Mouse (Mus musculus): ENCODE measurements around the gene Cadm1. TPM values are rescaled to one million over a fixed set of nuclear protein-coding genes. Genes with fewer than 3 reads are reported as not detected.

The Cadm1 gene
- total RNA-seq, 1 experiment from 2014 or later: 0.35 TPM

DNA sequence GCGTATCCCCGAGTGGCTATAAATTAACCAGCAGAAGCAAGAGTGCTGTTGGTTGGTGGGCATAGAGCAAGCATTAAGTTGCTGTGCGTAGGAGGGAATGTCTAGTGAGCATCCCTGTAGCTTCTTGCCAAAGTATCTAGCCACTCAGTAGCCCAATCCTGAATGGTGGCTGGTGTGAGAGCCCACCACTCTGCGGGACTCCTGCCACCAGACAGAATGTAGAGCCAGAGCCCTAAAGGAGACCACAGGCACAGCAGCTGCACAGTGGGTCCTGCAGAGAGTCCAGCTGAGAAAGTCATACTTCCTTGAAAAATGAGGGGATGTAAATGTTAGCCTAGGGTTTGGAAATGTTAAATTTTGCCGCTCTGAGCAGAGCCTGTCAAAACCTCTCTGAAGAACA, 232.9 kb downstream of the Cadm1 start:
- ATAC-seq (ENCODE audit: extremely low read depth, insufficient number of reproducible peaks, low FRiP score, poor library complexity, severe bottlenecking): no peak

DNA sequence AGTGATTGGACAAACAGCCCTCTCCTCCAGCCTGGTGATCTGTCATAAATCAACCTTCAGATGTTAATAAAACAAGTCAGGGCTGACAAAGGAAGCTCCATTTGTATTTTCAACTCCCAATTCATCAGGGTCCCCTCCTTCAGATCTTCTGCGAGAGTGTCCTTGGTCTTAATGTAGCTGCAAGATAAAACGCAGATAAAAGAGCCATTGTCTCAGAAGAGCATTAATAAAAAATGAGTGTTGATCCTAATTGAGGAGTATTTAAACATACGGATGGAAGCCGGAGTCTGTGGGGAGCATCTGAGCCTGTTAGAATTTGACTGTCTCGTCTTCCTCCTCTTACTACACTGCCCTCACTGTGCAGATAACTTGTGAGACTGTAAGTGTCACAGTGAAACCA, 234.9 kb downstream of the Cadm1 start:
- ATAC-seq (ENCODE audit: extremely low read depth, insufficient number of reproducible peaks, low FRiP score, poor library complexity, severe bottlenecking): no peak

- ATAC-seq (ENCODE audit: extremely low read depth, insufficient number of reproducible peaks, low FRiP score, poor library complexity, severe bottlenecking): no peak
Measured at GRCm38 (mm10) chr9:47765323-47765722, 235.3 kb downstream of the Cadm1 start.

GRCm38 (mm10) chr9:47766342-47766741, 236.4 kb downstream of the Cadm1 start:
- ATAC-seq (ENCODE audit: extremely low read depth, insufficient number of reproducible peaks, low FRiP score, poor library complexity, severe bottlenecking): no peak

GRCm38 (mm10) chr9:47770836-47771235, 240.9 kb downstream of the Cadm1 start:
- ATAC-seq (ENCODE audit: extremely low read depth, insufficient number of reproducible peaks, low FRiP score, poor library complexity, severe bottlenecking): no peak

DNA sequence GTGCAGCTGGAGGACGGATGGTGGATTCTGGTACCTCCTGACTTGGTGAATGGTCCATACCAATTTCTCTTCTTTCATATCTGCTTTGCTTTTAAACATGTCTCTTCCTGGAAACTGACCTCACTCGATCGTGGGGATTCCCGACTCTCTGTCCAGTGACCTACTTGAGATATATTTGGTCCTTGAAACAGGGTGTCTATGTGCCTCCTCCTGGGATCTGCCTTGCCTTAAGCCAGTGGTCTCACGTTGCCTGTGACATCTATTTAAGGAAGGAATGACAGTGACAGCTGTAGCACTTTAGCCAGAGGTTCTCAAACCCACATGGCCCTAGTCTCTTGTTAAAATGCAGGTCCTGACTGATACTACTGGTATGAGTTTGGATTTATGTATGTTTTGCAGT, 242.0 kb downstream of the Cadm1 start:
- no peak for ATAC-seq (ENCODE audit: extremely low read depth, insufficient number of reproducible peaks, low FRiP score, poor library complexity, severe bottlenecking)

GRCm38 (mm10) chr9:47772750-47773149, 242.8 kb downstream of the Cadm1 start:
- no peak for ATAC-seq (ENCODE audit: extremely low read depth, insufficient number of reproducible peaks, low FRiP score, poor library complexity, severe bottlenecking)

DNA sequence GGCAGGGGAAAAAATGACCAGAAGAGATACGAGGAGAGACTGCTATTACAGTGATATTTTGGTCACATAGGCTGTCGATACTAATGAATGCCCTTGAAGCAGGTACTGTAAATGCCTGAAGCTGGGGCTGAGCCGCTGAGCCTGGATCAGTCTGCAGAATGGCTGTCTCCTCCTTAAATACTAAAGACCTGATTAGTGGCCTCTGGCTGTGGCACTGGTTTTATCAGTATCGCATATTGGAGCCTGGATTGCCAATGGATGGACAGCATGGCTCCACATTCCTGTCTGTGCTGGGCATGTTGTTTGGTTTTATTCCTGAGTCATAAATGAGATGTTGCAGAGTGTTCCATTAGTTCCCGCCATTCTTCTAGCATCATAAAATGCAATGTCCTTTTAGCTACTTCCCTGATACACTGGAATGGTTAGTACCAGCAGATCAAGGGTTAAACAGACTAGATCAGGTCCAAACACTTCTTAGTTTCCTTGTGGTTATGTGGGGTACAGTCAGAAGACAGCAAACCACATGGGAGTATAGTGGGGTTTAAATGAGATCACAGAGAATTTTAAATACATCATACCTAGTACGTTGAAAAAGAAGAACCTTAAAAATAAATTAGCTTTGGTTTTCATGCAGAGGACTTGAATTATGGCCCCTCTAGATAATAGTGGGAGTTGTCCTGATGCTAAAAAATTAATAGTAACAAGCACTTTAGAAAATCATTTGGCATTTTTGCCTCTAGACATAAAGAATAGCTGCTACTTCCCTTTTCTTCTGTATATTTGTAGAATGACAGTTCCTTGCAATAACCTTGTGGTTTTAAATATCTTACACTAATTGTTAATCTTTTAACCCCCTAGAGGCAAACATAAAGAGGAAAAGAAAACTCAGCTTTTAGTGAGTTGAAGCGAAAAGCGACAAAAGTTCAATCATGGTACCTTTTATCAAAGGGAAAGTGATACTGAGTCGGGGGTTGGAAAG, 247.3 kb downstream of the Cadm1 start:
- ATAC-seq (ENCODE audit: extremely low read depth, insufficient number of reproducible peaks, low FRiP score, poor library complexity, severe bottlenecking): no peak

- no peak for ATAC-seq (ENCODE audit: extremely low read depth, insufficient number of reproducible peaks, low FRiP score, poor library complexity, severe bottlenecking)
Measured at GRCm38 (mm10) chr9:47778438-47778837, 248.5 kb downstream of the Cadm1 start.

- ATAC-seq (ENCODE audit: extremely low read depth, insufficient number of reproducible peaks, low FRiP score, poor library complexity, severe bottlenecking): no peak
Measured at GRCm38 (mm10) chr9:47779291-47779690, 249.3 kb downstream of the Cadm1 start.

DNA sequence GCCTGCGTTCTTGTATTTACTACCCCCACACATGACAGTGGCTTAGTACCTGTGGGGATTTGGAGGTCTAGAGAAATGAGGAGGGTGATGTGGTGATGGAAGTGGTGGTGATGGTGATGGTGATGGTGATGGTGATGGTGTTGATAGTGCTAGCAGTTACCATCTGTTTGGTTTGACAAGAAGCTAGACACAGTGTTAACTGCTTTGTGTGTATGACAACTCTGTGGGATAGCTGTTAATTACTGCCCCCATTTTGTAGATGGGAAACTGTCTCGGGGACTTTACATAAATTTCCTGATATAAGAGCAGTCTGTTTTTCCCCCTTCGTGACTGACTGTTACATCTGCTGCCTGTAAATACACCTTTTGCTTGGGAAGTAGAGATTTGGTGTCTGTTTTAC, 256.7 kb downstream of the Cadm1 start:
- no peak for ATAC-seq (ENCODE audit: extremely low read depth, insufficient number of reproducible peaks, low FRiP score, poor library complexity, severe bottlenecking)

- no peak for ATAC-seq (ENCODE audit: extremely low read depth, insufficient number of reproducible peaks, low FRiP score, poor library complexity, severe bottlenecking)
Measured at GRCm38 (mm10) chr9:47798478-47798877, 268.5 kb downstream of the Cadm1 start.

GRCm38 (mm10) chr9:47801242-47801641, 271.3 kb downstream of the Cadm1 start:
- ATAC-seq (ENCODE audit: extremely low read depth, insufficient number of reproducible peaks, low FRiP score, poor library complexity, severe bottlenecking): no peak

- ATAC-seq (ENCODE audit: extremely low read depth, insufficient number of reproducible peaks, low FRiP score, poor library complexity, severe bottlenecking): no peak
Measured at GRCm38 (mm10) chr9:47802527-47802926, 272.6 kb downstream of the Cadm1 start.

- no peak for ATAC-seq (ENCODE audit: extremely low read depth, insufficient number of reproducible peaks, low FRiP score, poor library complexity, severe bottlenecking)
Measured at GRCm38 (mm10) chr9:47803531-47804105, 273.6 kb downstream of the Cadm1 start.

GRCm38 (mm10) chr9:47805658-47806057, 275.7 kb downstream of the Cadm1 start:
- ATAC-seq (ENCODE audit: extremely low read depth, insufficient number of reproducible peaks, low FRiP score, poor library complexity, severe bottlenecking): no peak

DNA sequence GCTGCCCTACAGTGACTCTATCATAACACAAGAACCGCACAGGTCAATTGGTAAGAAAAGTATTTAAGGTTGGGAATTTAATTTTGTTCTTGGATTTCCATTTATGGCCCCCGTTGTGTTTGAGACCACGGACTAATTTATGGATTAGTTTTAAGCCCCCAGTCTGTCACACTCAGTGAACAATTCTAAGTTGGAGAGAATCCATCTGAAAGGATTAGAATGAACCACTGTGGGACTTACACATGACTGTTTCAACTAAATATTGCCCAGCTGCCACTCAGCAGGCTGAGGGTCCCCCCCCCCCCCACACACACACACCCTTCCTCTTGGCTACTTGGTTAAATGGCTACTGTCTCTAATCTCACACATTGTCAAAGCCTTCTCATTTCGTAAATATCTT, 295.7 kb downstream of the Cadm1 start:
- no peak for ATAC-seq (ENCODE audit: extremely low read depth, insufficient number of reproducible peaks, low FRiP score, poor library complexity, severe bottlenecking)

DNA sequence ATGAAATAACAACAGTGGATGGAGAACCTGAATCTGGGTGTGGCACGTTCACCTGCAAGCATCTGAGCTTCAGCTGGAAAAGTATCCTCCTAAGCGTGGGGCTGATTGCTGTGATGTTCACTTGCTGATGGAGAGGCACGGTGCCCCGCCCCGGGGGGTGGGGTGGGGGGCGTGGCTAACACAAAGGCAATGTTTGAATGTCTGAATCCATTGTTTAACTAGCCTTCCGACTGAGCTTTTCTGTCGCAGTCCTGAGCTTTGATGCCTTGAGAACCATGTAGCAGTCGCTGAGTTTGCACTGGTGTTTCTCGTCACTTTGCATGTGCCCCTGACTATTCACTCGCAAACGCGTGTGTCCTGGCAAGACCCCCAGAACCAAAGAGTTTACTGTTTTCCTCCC, 298.8 kb downstream of the Cadm1 start:
- ATAC-seq (ENCODE audit: extremely low read depth, insufficient number of reproducible peaks, low FRiP score, poor library complexity, severe bottlenecking): no peak

GRCm38 (mm10) chr9:47829204-47829603, 299.2 kb downstream of the Cadm1 start:
- no peak for ATAC-seq (ENCODE audit: extremely low read depth, insufficient number of reproducible peaks, low FRiP score, poor library complexity, severe bottlenecking)

DNA sequence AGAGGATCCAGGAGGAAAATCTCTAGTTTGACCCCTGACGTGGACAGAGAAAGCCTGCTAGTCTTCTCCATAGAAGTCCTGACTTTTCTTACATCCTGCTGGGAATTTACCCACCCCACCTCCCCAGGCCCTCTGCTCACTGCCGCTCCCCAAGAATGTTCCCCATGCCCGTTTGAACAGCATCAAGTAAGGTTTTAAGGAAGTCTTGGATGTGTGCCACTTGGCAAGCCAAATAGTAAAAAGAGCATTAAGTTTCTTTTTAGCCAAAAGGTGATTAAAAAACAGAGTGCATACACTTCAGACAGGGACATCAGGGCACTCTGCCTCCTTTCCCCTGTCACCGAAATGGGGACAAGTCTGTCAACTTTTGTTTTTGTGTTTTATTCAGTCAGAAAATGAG, 299.9 kb downstream of the Cadm1 start:
- no peak for ATAC-seq (ENCODE audit: extremely low read depth, insufficient number of reproducible peaks, low FRiP score, poor library complexity, severe bottlenecking)

Data from neutrophil, adult 5-6 weeks (primary cell).